Mouse (Mus musculus): ENCODE measurements around the gene Gm20388. TPM values are rescaled to one million over a fixed set of nuclear protein-coding genes. Genes with fewer than 3 reads are reported as not detected.

Gene Gm20388
- total RNA-seq, 2 experiments from 2014 or later: 6.8 to 7.8 TPM

DNA sequence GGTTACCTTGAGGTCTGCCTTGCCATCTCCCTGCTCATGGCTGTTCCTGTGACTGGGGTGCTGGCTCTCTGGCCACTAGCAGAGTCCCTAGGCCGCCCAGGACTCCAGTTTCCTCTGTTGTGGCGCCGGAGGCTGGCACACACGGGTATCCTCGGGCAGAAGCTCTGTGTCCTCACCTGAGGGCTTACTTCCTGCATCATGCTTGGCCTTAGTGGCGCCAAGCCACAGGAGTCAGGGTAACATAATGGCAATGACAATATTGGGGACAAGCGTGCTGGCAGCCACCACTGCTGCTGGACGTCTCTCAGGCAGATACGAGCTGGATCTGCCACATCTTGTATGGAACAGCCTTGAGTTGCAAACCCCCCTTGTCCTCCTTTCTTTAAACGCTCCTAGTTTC is 4401.6 kb downstream of the Gm20388 start:
- no peak for DNase-seq
- intact Hi-C loops (cut with DNase I): no loop called here

DNA sequence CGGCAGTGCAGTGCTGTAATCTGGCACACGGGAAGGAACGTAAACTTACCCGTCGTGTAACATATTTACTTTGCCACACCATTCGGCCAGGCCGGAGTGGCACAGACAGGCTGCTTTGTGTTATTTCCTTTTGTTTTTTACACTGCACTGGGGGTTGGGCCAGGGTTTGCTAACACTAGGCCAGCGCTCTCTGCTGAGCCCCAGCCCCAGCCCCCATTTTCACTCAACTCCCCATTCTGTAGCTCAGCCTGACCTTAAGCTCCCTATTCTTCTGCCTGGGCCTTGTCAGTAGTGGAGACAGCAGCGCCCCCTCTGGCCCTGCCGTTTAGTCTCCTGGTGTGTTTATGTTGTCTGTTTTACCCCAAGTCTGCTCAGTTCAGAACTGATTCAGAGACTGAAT is 4404.2 kb downstream of the Gm20388 start:
- no peak for DNase-seq
- intact Hi-C loops (cut with DNase I): no loop called here

DNA sequence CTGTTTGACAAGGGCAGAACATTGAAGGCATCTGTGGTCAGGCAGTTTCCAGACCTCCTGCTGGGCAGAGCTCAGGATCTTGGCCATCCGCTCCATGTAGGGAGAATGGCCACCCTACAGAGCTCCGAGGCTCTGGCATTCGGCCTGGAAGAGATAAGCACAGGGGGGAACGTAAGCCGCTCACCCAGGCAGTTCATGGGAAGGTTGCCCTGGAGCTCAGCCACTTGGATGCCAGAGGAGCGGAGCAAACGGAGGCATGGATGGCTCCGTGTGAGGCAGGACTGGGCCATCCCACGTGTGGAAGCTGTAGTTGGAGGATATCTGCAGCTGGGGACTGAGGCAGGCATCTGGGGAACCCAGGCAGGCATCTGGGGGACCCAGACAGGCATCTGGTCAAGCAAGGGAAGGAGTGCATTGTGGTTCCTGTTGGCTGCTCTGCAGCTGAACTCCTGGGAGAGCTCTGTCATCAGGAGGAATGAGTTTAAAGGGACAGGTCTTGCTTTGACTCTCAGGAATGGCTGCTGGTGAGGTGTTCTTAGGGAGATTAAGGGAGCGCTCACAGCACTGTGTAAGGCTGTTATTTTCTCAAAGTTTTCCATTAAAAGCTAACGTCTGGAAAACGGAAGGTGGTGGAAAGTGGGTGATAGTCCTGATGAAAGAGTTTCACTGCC is 4406.0 kb downstream of the Gm20388 start:
- peak; percentile 64 to 72 for DNase-seq
- intact Hi-C loops (cut with DNase I): no loop called here

DNA sequence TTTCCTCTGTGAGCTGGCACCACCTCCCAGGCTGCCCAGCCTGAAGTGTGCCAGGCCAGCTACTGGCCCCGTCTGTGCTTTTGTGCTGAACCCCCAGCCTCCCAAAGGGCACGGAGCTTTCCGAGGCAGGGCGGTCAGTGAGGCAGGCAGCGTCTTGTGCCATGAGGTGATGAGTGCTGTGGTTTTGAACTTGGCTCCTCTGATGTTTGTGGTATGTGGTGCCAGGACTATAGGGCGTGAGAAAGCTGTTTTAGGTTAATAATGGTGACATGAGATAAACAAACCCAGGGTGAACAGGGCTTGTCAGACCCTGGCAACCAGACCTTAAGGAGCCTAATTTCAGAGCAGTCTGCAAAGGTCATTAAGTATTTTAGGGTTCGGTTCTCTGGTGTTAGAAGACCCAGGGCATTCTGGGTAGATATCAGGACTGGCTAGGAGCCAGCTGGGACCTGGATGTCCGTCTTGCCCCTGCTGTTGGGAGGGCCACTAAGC is 4406.6 kb downstream of the Gm20388 start:
- intact Hi-C loops (cut with DNase I): no loop called here

DNA sequence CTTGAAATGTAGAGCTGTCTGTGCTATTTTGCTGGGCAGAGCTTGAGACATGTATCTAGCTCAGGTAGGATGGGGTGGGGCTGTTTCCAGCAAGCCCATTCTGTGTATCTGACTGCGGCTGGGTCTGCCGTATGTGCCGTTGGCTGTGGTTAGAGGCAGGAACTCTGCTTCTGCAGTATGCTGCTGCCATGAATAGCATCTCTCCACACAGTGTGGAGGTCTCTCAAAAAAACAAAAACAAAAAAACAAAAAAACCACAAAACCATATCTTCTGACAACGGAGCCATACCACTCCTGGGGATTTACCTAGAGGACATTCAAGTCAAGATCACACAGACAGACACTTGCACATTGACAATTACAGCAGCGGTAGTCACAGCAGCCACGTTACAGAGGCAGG is 4407.2 kb downstream of the Gm20388 start:
- DNase-seq: no peak
- intact Hi-C loops (cut with DNase I): no loop called here

More for the DNA sequence above, 4406.6 kb downstream of the Gm20388 start:
- no peak for DNase-seq

DNA sequence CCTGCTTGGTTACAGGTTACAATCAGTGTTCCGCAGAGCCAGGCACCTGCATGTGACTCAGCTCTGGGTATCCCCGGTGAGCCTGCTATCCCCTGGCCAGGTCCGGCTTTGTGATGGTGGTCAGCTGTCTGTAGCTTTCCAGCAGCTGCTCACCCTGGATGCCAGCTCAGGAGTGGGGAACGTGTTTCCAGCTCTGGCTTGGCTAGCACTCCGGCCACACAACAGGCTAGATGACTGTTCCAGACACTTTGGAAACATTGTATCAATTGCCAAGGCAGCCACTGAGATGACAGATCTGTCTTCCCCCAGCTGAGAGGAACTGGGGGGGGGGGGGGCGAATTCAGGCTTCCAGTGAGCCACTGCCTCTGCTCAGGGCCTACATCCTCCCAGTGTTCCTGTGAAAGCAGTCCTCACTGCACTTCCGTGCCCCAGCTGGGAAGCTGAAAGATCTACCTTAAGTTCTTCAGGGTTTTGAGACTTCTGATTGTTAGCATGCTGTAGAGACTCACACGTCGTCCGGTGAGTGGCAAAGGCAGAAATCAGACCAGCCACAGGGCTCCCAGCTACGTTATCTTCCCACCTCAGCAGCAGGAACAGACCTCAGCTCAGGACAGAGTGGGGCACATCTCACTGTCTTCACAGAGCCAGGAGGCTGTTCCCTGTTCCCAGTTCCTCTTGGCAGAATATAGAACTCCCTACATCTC is 4408.1 kb downstream of the Gm20388 start:
- peak; percentile 40 to 52 for DNase-seq
- intact Hi-C loops (cut with DNase I): no loop called here

DNA sequence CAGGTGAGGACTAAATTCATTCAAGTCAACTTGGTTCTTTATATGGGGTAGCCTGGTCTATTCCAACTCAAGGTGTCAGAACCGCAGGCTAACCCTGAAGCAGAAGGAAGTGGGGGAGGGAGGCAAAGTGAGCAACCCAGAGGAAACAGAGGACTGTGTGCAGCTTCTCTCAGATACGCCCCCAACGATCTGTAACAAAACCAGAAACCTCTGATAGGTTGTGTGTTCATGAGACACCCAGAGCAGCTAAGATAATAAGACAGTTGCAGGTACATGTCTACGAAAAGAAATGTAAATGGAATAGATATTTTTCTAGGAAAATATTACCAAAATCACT is 4408.6 kb downstream of the Gm20388 start:
- DNase-seq: no peak
- intact Hi-C loops (cut with DNase I): no loop called here

DNA sequence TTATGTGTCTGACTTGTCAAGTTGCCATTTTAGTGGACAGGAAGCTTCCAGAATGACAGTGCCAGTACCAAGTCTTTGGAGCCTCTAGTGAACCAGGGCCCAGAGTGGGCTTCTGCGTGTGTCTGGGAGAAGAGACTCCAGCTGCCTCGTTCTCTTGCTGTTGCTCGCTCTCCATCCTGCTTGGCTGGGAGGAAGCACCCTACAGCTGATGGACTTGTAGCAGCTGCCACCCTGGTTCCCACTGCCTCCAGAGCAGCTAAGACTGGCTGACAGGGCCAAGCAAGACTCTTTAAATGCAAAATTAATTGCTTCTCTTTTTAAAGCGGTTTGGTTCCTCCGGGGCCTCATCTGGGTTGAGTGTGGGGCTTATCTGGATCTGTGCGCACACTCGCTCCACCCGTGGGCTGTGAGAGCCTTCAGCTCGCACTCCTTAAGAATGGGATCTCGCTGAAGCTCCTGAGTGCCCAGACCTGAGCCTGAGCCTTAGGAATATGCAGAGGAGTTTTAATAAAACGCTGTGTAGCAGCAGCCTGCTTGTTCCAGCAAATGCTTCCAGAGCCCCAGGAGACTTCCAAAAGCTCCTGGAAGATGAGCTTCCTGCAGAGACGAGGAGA is 4410.7 kb downstream of the Gm20388 start:
- intact Hi-C loops (cut with DNase I): no loop called here

DNA sequence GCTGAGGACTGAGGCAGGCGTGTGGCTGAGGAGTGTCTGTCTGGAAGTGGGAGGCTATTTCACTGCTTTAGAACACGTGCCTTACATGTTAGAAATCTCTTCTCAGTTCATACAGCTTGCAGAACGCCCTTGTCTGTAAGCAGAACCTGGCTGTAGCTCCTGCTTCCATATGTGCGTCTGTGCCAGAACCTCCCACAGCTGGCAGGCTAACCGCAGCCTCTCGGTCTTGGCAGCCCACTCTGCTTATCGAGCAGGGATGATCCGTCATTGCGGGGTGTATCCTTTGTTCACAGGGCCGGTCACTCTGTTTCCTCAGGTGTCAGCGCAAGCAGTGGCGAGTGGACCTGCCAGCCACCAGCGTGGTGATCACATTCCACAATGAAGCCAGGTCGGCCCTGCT is 4412.7 kb downstream of the Gm20388 start:
- intact Hi-C loops (cut with DNase I): no loop called here
- no peak for DNase-seq

More for the DNA sequence above, 4410.7 kb downstream of the Gm20388 start:
- DNase-seq: no peak

DNA sequence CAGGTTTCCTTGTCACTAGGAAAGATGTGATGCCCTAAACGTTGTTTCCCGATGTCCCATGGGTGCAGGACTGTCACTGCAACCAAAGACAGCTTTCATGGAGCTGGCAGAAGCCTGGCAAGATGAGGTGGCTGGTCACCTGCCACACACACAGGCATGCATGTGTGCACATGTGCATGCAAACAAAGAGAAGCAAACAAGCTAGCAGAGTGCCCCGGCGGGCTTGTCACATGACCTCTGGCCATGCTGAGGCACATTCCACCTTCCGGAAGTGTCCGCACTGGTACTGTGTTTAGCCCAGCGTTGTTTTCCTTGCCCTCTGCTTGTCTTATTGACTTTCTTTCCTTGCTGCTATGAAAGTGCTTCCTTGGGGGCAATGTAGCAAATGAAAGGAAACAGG is 4417.6 kb downstream of the Gm20388 start:
- DNase-seq: no peak
- intact Hi-C loops (cut with DNase I): no loop called here

DNA sequence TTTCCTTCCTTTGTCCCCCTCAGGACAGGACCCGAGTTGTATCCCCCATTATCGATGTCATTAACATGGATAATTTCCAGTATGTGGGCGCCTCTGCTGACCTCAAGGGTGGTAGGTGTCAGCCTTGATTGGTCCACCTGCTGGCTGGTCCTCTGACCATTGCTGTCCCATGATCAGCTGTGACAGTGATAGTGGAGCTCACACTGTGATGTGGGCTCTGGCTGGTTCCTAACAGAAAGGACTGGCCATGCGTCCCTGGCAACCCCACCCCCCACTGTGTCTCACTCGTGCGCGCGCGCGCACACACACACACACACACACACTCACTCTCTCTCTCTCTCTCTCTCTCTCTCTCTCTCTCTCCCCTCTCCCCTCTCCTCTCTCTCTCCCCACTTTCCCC is 4419.0 kb downstream of the Gm20388 start:
- no peak for DNase-seq
- intact Hi-C loops (cut with DNase I): no loop called here

DNA sequence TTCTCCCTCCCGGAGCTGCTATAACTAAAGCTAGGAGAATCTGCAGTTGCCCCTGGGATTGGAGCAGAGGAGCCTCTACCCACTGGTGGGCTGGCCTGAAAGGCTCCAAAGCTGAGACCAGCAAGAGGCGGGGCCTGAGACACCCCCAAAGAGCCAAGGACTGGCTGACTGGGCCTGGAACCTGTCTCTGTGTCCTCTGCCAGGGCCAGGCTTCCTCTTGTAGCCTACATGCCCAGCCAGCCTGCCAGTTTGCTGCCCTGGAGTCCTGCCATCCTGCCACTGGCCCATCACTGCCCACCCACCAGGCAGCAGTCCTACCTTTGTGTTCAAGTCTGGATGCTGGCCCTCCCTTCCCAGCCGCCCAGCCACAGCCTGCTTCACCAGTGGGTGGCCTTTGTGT is 4419.8 kb downstream of the Gm20388 start:
- intact Hi-C loops (cut with DNase I): no loop called here
- no peak for DNase-seq

DNA sequence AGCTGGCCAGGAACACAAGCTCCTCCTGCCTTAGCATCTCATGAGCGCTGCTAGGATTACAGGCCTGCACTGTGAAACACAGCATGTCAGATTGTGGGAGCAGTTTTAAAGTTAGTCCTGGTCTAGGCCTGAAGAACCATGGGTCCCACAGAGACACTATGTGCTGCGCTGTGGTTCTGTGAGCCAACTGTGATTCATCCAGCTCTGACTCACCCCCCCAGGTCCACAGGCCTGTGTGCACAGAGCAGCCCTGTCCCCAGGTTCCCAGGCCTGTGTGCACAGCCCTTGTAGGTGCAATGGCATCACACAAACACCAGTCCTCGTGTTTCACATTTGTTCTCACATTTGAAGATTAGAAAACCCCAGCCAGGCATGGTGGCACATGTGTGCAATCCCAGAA is 4420.5 kb downstream of the Gm20388 start:
- intact Hi-C loops (cut with DNase I): no loop called here
- no peak for DNase-seq

DNA sequence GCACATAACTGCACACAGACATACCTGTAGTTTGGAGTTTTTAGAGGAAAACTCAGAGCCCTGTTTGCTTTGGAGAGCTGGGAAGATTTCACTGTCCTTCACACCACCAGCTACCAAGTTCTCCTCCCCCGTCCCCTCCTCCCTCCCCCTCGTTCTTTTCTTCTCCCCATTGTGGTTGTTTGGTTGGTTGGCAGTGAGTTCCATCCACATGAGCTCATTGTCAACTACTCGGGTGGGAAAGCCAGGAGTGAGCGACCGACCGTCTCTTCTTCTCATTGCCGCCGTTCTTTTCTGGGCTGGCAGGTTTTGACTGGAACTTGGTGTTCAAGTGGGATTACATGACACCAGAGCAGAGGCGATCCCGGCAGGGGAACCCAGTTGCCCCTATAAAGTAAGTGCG is 4421.1 kb downstream of the Gm20388 start:
- no peak for DNase-seq
- intact Hi-C loops (cut with DNase I): no loop called here

DNA sequence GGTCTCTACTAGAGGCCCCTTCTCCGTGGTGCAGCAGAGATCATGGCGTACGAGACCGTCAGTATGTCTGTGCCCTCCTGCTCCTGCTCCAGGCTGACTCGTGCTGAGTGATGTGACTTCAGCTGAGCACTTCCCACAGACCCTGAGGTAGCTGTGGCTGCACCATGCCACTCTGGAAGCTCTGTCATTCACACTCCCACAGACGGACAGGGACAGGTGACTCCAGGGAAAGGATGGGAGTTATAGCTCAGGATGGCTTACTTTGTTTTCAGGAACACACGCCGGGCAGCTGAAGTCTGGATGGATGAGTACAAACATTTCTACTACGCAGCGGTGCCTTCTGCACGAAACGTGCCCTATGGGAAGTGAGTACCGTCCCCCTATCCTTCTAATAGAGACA is 4425.7 kb downstream of the Gm20388 start:
- DNase-seq: no peak
- intact Hi-C loops (cut with DNase I): no loop called here

DNA sequence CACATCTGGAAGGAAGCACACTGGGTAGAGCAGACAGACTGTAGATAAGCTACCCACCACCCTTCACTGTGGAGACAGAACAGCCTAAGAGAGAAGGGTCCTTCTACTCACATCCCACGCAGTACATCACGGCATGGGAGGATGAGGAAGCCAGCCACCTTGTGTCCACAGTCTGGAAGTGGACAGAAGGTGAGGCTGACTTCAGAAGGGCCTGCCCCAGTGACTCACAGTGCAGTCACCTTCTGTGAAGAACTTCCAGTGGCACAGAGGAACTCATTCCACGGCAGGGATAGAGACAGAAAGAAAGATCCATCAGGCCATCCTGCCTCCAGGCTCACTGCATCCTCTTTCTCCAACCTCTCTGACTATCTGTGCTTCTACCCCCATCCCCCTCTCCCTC is 4429.1 kb downstream of the Gm20388 start:
- no peak for DNase-seq
- intact Hi-C loops (cut with DNase I): no loop called here

DNA sequence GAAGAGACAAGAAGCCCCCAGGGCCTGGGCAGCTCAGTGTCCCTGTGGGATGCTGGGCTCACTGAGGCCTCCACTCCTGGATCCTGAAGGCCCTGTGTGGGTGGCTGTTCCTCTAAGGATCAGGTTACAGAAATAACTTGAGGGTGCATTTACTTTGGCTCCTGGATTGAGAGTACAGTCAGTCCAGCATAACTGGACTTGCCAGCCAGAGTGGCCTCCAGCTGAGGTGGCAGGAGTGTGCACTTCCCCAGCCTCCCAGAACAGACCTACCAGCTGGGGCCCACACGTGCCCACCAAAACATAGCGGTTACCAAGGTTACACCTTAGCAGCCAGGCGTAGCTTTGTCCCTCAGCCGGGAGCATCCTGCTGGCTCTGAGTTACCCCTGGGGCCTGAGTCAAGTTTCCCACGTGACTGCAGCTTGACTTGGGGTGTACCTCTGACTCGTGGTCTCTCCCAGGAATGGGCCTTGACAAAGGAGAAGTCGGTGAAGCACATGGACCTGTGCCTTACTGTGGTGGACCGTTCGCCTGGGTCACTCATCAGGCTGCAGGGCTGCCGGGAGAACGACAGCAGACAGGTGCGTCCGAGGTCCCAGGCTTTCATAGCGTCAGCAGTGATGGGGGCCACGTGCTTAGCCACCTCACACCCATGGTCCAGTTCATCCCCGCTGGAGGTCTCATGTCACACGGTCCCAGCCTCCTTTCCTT is 4429.9 kb downstream of the Gm20388 start:
- DNase-seq: no peak
- intact Hi-C loops (cut with DNase I): no loop called here

DNA sequence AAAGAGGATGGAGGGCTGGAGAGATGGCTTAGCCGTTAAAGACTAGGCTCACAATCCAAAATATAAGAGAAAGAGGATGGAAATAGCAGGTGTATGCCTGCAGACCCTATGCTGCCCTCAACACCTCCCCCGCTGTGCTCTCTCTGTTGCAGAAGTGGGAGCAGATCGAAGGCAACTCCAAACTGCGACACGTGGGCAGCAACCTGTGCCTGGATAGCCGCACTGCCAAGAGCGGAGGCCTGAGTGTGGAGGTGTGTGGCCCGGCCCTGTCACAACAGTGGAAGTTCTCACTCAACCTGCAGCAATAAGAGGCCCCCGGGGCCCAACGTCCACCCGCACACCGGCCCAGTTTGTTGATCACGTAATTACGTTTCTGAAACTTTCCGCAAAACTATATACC is 4432.5 kb downstream of the Gm20388 start:
- intact Hi-C loops (cut with DNase I): no loop called here
- no peak for DNase-seq

DNA sequence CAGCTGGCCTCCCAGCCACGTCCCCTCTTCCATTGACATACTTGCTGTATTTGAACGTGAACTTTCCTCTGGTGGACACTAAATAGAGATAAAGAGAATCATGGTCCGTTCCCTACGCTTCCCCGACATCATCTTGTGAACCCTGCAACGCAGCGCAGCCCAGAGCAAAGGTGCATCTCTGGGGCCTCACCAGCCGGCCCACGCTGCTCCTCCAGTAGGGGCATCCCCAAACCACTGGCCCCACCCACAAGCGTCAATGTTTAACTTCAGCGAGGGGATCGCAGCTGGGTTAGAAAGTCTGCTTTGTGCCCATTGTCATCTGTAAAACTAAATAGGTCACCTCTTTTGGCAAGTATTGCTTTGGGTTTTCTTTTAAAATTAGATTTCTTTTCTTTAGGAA is 4433.4 kb downstream of the Gm20388 start:
- DNase-seq: no peak
- intact Hi-C loops (cut with DNase I): no loop called here

DNA sequence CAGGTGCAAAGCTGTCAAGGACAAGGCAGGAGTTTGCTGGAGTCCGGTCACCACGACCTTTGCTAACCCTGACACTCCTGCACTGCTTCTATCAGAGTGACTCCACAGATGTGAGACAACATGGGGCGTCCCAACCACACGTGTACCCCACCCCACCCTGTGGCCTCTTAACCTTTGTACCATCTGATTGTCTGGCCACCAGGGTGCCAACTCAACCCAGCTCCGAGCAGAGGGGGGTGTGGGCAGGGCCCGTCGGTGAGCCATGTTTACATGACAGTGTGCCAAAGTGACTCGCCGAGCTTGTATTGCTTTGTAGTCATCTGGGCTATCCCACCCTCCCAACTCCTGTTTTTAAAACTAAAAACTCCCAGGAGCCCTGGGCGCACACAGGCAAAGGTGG is 4434.5 kb downstream of the Gm20388 start:
- DNase-seq: no peak
- intact Hi-C loops (cut with DNase I): no loop called here

DNA sequence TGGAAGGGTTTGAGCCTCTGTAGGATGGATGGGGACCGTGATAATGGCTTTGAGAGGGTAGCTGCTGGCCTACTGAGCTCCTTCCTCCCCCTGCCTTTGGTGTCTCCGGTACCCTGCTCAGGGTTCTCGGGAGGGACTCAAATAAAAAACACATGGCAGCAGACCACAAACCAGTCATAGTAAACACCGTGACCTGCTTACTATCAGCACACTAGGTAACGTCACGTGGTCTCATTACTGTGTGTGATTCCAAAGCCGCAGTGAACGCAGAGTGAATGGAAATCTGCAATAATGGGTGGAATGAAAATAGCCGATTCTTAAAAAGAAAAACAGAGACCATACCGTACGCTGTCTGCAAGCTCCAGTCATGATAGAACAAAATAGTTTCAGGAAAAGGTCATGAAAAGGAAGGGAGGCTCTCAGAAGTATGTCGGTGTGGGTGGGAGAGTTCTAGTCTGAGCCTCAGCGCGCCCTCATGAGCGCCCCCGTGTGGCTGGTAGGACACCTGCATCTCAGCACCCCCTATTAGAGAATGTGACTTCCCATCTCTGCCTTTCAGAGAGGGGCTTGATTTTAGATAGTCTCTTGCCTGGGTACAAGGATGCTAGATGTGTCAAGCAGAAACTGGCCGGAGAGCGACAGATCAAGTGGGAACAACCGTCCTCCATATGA is 4436.3 kb downstream of the Gm20388 start:
- intact Hi-C loops (cut with DNase I): loop anchor here (1.0 kb wide), 1 partner anchor 295 kb away; no protein-coding TSS in a partner anchor
- peak in 1 of 2 experiments; percentile 48 for DNase-seq
